Mouse (Mus musculus): ENCODE results near the gene Tsc2. TPM values are rescaled to one million over a fixed set of nuclear protein-coding genes. Genes with fewer than 3 reads are reported as not detected.

Tsc2 gene
- polyA plus RNA-seq, 1 experiment from 2014 or later = 25.8 TPM

GRCm38 (mm10) chr17:24565092-24565491 is 67.3 kb downstream of the Tsc2 start:
- 0 out of 2 replicates have a peak, but pooled peaks cover 4% of the 10 kb centered on the region for H3K4me1 ChIP-seq (replicated peaks; ENCODE audit: control insufficient read depth, insufficient read depth, low read length)
- 80% methylated on average over 2 of the region's 3 CpGs for WGBS
- no peak overlapping the region for H3K4me3 ChIP-seq (ENCODE audit: low read depth, low read length)
- no peaks in the 10 kb centered on the region for H3K9me3 ChIP-seq (ENCODE audit: control insufficient read depth)
- H3K9ac ChIP-seq (ENCODE audit: low read depth, low read length) = no peak overlapping the region
- ATAC-seq = no peak
- no peak overlapping the region for H3K4me2 ChIP-seq (replicated peaks; ENCODE audit: low read depth)
- H3K36me3 ChIP-seq (ENCODE audit: control insufficient read depth, insufficient read depth) = peaks cover 23% of the 10 kb centered on the region
- no peak overlapping the region for H3K27ac ChIP-seq (ENCODE audit: low read depth, low read length)
- TF ChIP-seq CTCF (IDR thresholded peaks at IDR 0.05; ENCODE audit: low read depth) = no peak
- H3K27me3 ChIP-seq (replicated peaks; ENCODE audit: control insufficient read depth, insufficient read depth, low read length) = no peaks in the 10 kb centered on the region

DNA sequence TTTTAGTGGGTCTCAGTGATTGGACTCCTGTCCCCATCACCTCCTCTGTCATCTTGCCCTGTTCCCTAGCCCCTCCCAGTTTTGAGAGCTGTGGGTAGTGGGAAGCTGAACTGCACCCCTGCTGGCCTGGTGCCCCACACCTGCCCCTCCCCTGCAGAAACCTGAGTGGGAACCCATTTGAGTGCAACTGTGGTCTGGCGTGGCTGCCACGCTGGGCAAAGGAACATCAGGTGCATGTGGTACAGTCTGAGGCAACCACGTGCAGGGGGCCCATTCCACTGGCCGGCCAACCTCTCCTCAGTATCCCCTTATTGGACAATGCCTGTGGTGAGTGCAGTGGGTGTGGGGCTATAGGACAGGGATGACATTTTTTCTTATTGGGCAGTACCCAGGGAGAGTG is 68.0 kb downstream of the Tsc2 start:
- Histone ChIP-seq H3K36me3 (ENCODE audit: control insufficient read depth, insufficient read depth) (peaks cover 16% of the 10 kb centered on the region; the same call in 1 of the 2 replicates), H3K27ac (ENCODE audit: low read depth, low read length) (no peak overlapping the region), H3K9me3 (ENCODE audit: control insufficient read depth) (no peaks in the 10 kb centered on the region), H3K4me1 (replicated peaks; ENCODE audit: control insufficient read depth, insufficient read depth, low read length) (0 out of 2 replicates have a peak, but pooled peaks cover 4% of the 10 kb centered on the region), H3K9ac (ENCODE audit: low read depth, low read length) (no peak overlapping the region), H3K4me3 (ENCODE audit: low read depth, low read length) (no peak overlapping the region), H3K4me2 (replicated peaks; ENCODE audit: low read depth) (no peak overlapping the region), H3K27me3 (replicated peaks; ENCODE audit: control insufficient read depth, insufficient read depth, low read length) (no peaks in the 10 kb centered on the region)
- WGBS = 94% methylated on average over 4 of the region's 4 CpGs
- no peak for TF ChIP-seq CTCF (IDR thresholded peaks at IDR 0.05; ENCODE audit: low read depth)
- no peak for ATAC-seq

GRCm38 (mm10) chr17:24563638-24564037 is 68.8 kb downstream of the Tsc2 start:
- no peak overlapping the region for H3K9ac ChIP-seq (ENCODE audit: low read depth, low read length)
- no peak for ATAC-seq
- no peaks in the 10 kb centered on the region for H3K9me3 ChIP-seq (ENCODE audit: control insufficient read depth)
- H3K4me1 ChIP-seq (replicated peaks; ENCODE audit: control insufficient read depth, insufficient read depth, low read length) = 0 out of 2 replicates have a peak, but pooled peaks cover 4% of the 10 kb centered on the region
- H3K4me2 ChIP-seq (replicated peaks; ENCODE audit: low read depth) = no peak overlapping the region
- no peak overlapping the region for H3K27ac ChIP-seq (ENCODE audit: low read depth, low read length)
- H3K36me3 ChIP-seq (ENCODE audit: control insufficient read depth, insufficient read depth) = peaks cover 12% of the 10 kb centered on the region; the same call in 1 of the 2 replicates
- no peak overlapping the region for H3K4me3 ChIP-seq (ENCODE audit: low read depth, low read length)
- 79% methylated on average over 5 of the region's 5 CpGs for WGBS
- H3K27me3 ChIP-seq (replicated peaks; ENCODE audit: control insufficient read depth, insufficient read depth, low read length) = no peaks in the 10 kb centered on the region
- no peak for TF ChIP-seq CTCF (IDR thresholded peaks at IDR 0.05; ENCODE audit: low read depth)

GRCm38 (mm10) chr17:24561592-24561991 is 70.8 kb downstream of the Tsc2 start:
- Histone ChIP-seq H3K36me3 (ENCODE audit: control insufficient read depth, insufficient read depth) (peaks cover 8% of the 10 kb centered on the region; the same call in 1 of the 2 replicates), H3K9me3 (ENCODE audit: control insufficient read depth) (no peaks in the 10 kb centered on the region), H3K27ac (ENCODE audit: low read depth, low read length) (no peak overlapping the region), H3K9ac (ENCODE audit: low read depth, low read length) (no peak overlapping the region), H3K4me3 (ENCODE audit: low read depth, low read length) (no peak overlapping the region), H3K4me1 (replicated peaks; ENCODE audit: control insufficient read depth, insufficient read depth, low read length) (no peaks in the 10 kb centered on the region), H3K27me3 (replicated peaks; ENCODE audit: control insufficient read depth, insufficient read depth, low read length) (no peaks in the 10 kb centered on the region), H3K4me2 (replicated peaks; ENCODE audit: low read depth) (no peak overlapping the region)
- WGBS = 95% methylated on average over 2 of the region's 2 CpGs
- no peak for ATAC-seq
- no peak for TF ChIP-seq CTCF (IDR thresholded peaks at IDR 0.05; ENCODE audit: low read depth)

DNA sequence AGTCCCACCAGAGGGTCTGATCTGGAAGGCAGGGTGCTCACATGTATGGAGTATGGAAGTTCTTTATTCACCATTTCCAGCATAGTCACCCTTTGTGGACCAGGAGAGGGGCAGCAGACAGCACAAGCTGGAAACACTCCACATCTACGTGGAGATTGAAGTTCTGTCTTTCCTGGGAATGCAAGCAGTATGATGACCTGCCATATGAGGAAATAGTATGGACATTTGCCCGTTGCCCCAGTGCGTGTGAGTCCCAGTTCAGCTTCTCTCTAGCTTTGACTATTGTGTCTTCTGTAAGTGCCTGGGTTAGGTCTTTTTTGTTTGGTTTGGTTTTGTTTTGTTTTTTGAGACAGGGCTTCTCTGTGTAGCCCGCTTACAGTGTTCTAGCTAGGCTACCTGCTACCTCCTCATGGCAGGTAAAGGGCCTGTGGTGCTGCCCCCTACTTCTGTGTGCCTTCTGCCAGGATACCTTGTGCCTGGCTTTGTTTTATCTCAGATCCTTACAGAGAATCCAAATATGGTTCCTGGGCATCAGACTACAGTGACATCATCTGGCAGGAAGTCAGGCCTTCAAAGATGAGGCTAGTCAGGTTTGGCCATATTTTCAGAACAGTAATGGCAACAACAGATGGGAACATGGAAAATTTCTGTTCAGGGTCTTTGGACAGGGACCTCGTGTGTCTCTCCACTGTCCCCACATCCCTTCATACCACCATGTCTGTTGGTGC is 72.0 kb downstream of the Tsc2 start:
- no peaks in the 10 kb centered on the region for H3K27me3 ChIP-seq (replicated peaks; ENCODE audit: control insufficient read depth, insufficient read depth, low read length)
- TF ChIP-seq CTCF (IDR thresholded peaks at IDR 0.05; ENCODE audit: low read depth) = no peak
- 82% methylated on average over 5 of the region's 5 CpGs for WGBS
- H3K9me3 ChIP-seq (ENCODE audit: control insufficient read depth) = no peaks in the 10 kb centered on the region
- H3K4me1 ChIP-seq (replicated peaks; ENCODE audit: control insufficient read depth, insufficient read depth, low read length) = no peaks in the 10 kb centered on the region
- no peak overlapping the region for H3K4me2 ChIP-seq (replicated peaks; ENCODE audit: low read depth)
- ATAC-seq = no peak
- peaks cover 8% of the 10 kb centered on the region; the same call in 1 of the 2 replicates for H3K36me3 ChIP-seq (ENCODE audit: control insufficient read depth, insufficient read depth)
- no peak overlapping the region for H3K27ac ChIP-seq (ENCODE audit: low read depth, low read length)
- no peak overlapping the region for H3K9ac ChIP-seq (ENCODE audit: low read depth, low read length)
- H3K4me3 ChIP-seq (ENCODE audit: low read depth, low read length) = no peak overlapping the region

DNA sequence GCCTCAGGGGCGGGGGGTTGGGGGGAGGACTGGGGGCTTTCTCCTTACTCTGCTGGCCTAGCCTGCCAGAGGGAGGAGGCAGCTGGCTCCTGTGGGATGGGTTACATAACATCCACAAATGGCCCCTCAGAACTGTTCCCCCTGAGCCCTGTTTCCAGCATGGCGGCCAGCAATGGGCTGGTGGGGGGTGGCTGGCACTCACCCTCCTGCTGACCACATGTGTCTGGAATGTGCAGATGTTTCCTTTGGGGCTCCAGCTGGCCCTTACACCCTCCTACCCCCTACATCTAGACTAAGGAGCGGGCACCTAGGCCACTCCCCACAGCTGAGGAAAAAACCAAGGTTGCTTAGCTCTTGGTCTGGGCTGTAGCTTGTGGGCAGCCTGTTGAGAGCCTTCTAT is 73.3 kb downstream of the Tsc2 start:
- peak; percentile 22; the same call in 1 of the 2 replicates for ATAC-seq
- Histone ChIP-seq H3K9me3 (ENCODE audit: control insufficient read depth) (no peaks in the 10 kb centered on the region), H3K4me1 (replicated peaks; ENCODE audit: control insufficient read depth, insufficient read depth, low read length) (no peaks in the 10 kb centered on the region), H3K36me3 (ENCODE audit: control insufficient read depth, insufficient read depth) (no peaks in the 10 kb centered on the region), H3K4me2 (replicated peaks; ENCODE audit: low read depth) (peak overlapping the region; percentile 9; the same call in 1 of the 2 replicates), H3K27me3 (replicated peaks; ENCODE audit: control insufficient read depth, insufficient read depth, low read length) (no peaks in the 10 kb centered on the region), H3K9ac (ENCODE audit: low read depth, low read length) (no peak overlapping the region), H3K4me3 (ENCODE audit: low read depth, low read length) (no peak overlapping the region), H3K27ac (ENCODE audit: low read depth, low read length) (peak overlapping the region; percentile 76)
- WGBS = 52% methylated on average over 3 of the region's 3 CpGs
- TF ChIP-seq CTCF (IDR thresholded peaks at IDR 0.05; ENCODE audit: low read depth) = no peak
